Mouse (Mus musculus) forebrain, embryonic 12.5 days (tissue): Measurements from ENCODE around the gene Ptbp3. TPM values are rescaled to one million over a fixed set of nuclear protein-coding genes. Genes with fewer than 3 reads are reported as not detected.

ENCODE experiments used
- polyA plus RNA-seq: library from polyadenylated mRNA; unstranded; fragments of >200 nt; fragmentation: Nextera tagmentation; extraction: Ambion mirVana; gene quantifications from 2 replicates; pipeline ENCODE4 v1.2.1, GENCODE M21; 2016

Ptbp3 gene
- polyA plus RNA-seq, 1 experiment from 2014 or later, result 29.1 TPM

Other genes starting within 250 kb of the Ptbp3 start
- gene Susd1, start 110.7 kb downstream of the Ptbp3 start, polyA plus RNA-seq, result 1.3 and 1.9 TPM in 2 replicates
- gene Hsdl2, start 32.2 kb upstream of the Ptbp3 start, polyA plus RNA-seq, result 27.6 and 28.1 TPM in 2 replicates
- 55.3 and 57.2 TPM in 2 replicates for gene E130308A19Rik, start 76.8 kb upstream of the Ptbp3 start, polyA plus RNA-seq